Mouse (Mus musculus) heart, postnatal 0 days (tissue): Measurements from ENCODE around the gene Trpm1. TPM values are rescaled to one million over a fixed set of nuclear protein-coding genes. Genes with fewer than 3 reads are reported as not detected.

ENCODE experiments used
- ATAC-seq: fragments of 200-750 bp; cut with Nextera tagmentation; 2 replicates; pipeline ENCODE4 v1.8.0; 2017; ENCODE audit warnings: low read depth, moderate number of reproducible peaks, moderate library complexity; ENCODE audit not compliant: insufficient read depth
- DNase-seq: peaks from one replicate; pipeline ENCODE4 v3.0.0-alpha.2; 2016; ENCODE audit warnings: low spot score
- H3K27ac ChIP-seq: fragments of 300-500 bp; sonication (generic); 2 replicates; pipeline ENCODE4 v1.5.1; 2014; ENCODE audit warnings: low read depth, mild to moderate bottlenecking
- H3K27me3 ChIP-seq: fragments of 300-500 bp; sonication (generic); 2 replicates; pipeline ENCODE4 v1.6.1; 2014; ENCODE audit warnings: low read length, mixed read lengths; ENCODE audit not compliant: control insufficient read depth, insufficient read depth
- H3K36me3 ChIP-seq: fragments of 300-500 bp; sonication (generic); replicated peaks from 2 replicates; pipeline ENCODE4 v1.6.1; 2014; ENCODE audit warnings: low read length, mixed read lengths; ENCODE audit not compliant: control insufficient read depth, insufficient read depth
- H3K4me1 ChIP-seq: fragments of 300-500 bp; sonication (generic); 2 replicates; pipeline ENCODE4 v1.6.1; 2014; ENCODE audit warnings: antibody characterized with exemption; ENCODE audit not compliant: control insufficient read depth, insufficient read depth
- H3K4me2 ChIP-seq: fragments of 300-500 bp; sonication (generic); 2 replicates; pipeline ENCODE4 v1.6.1; 2014; ENCODE audit warnings: low read depth, mild to moderate bottlenecking, low read length, moderate library complexity
- H3K4me3 ChIP-seq: fragments of 300-500 bp; sonication (generic); 2 replicates; pipeline ENCODE4 v1.5.1; 2014; ENCODE audit warnings: low read depth, low read length
- H3K9ac ChIP-seq: fragments of 300-500 bp; sonication (generic); replicated peaks from 2 replicates; pipeline ENCODE4 v1.6.1; 2014; ENCODE audit warnings: low read depth, low read length, mixed read lengths
- H3K9me3 ChIP-seq: fragments of 300-500 bp; sonication (generic); replicated peaks from 2 replicates; pipeline ENCODE4 v1.6.1; 2016; ENCODE audit warnings: low read length; ENCODE audit not compliant: control insufficient read depth
- CTCF ChIP-seq: IDR thresholded peaks from 2 replicates; pipeline ENCODE4 v1.5.1; 2016; ENCODE audit warnings: antibody characterized with exemption, control low read depth, low read depth
- EP300 ChIP-seq: IDR thresholded peaks from 2 replicates; pipeline ENCODE4 v1.6.1; 2016; ENCODE audit warnings: antibody characterized with exemption, low read depth
- WGBS: fragments of 180-500 bp; shearing (Covaris S2); extraction: QIAGEN DNeasy Blood & Tissue Kit; methylation state at CpG from one replicate; pipeline ENCODE4 v1.1.7; 2014; 5-methylcytosine and 5-hydroxymethylcytosine counted together
- polyA plus RNA-seq: library from polyadenylated mRNA; unstranded; fragments of >200 nt; fragmentation: Nextera tagmentation; extraction: Ambion mirVana; gene quantifications from 2 replicates; pipeline ENCODE4 v1.2.1, GENCODE M21; 2015
- total RNA-seq: library from RNA; depleted of rRNA; stranded (reverse); fragments of >200 nt; gene quantifications from 2 replicates; pipeline ENCODE4 v1.2.3, GENCODE M21; 2014; ENCODE audit warnings: low replicate concordance

The Trpm1 gene
- total and polyA plus RNA-seq, 2 experiments from 2014 or later: 0.14 TPM; not detected in 1

DNA sequence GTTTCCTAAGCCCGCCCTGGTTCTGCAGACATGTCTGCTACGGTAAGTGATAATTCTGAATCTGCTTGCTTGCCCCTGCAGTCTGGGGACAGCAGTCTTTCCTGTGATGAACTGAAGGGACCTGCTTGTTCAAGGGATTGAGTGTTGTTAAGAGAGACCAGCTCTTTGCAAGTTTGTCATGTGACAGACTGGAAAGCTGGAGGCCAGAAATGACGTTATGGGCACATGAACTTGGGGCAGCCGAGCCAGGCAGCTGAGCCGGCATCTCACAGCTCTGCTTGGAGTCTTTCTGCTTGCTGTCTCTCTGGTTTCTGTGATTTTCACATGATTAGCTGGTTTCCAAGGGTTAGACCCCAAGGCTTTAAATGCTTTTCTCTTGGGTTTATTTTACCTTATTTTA, 74.0 kb downstream of the Trpm1 start:
- Histone ChIP-seq H3K4me1 (no peaks in the 10 kb centered on the region), H3K27me3 (no peaks in the 10 kb centered on the region), H3K9me3 (no peaks in the 10 kb centered on the region), H3K4me3 (no peak overlapping the region), H3K9ac (no peak overlapping the region), H3K27ac (no peak overlapping the region), H3K36me3 (no peaks in the 10 kb centered on the region), H3K4me2 (no peak overlapping the region)
- DNase-seq (no peak), ATAC-seq (no peak)
- WGBS: 70% methylated on average over 5 of the region's 5 CpGs
- TF ChIP-seq CTCF (no peak), EP300 (no peak)

DNA sequence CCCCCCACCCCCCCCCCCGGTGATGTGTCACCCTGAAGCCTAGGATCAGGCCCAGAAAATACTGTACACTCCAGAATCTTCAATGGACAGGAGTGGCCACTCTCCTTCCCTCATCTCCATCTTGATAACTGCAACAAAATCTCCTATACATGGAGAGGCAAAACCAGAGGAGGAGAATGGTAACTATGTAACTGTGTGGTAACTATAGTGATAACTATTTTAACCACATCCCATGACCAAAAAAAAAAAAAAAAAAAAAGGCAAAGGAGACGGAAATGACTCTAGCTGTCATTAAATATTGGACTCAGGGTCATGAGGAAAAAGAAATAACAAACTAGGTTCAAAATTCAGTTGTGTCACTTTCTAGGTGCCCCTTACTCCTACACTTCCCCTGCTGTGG, 74.7 kb downstream of the Trpm1 start:
- Histone ChIP-seq H3K9ac (no peak overlapping the region), H3K36me3 (no peaks in the 10 kb centered on the region), H3K27me3 (no peaks in the 10 kb centered on the region), H3K4me2 (no peak overlapping the region), H3K4me3 (no peak overlapping the region), H3K4me1 (no peaks in the 10 kb centered on the region), H3K9me3 (no peaks in the 10 kb centered on the region), H3K27ac (no peak overlapping the region)
- no peak for TF ChIP-seq EP300
- TF ChIP-seq CTCF: no peak
- ATAC-seq: no peak
- WGBS: 57% methylated on average over 1 of the region's 2 CpGs
- DNase-seq: no peak

DNA sequence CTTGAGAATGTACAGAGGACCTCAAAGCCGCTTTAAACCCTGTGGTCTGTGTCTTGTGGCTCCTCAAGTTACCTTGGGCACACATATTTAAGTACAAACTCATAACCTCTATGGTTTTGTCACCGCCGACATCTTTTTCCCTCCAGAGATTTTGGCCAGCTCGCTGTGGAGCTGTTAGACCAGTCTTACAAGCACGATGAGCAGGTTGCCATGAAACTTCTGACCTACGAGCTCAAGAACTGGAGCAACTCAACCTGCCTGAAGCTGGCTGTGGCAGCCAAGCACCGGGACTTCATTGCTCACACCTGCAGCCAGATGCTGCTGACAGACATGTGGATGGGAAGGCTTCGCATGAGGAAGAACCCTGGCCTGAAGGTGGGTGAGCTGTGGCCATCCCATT, 76.3 kb downstream of the Trpm1 start:
- ATAC-seq (no peak), DNase-seq (no peak)
- H3K27me3 ChIP-seq: no peaks in the 10 kb centered on the region
- H3K4me1 ChIP-seq: no peaks in the 10 kb centered on the region
- H3K27ac ChIP-seq: no peak overlapping the region
- no peak overlapping the region for H3K4me3 ChIP-seq
- WGBS: 78% methylated on average over 8 of the region's 8 CpGs
- TF ChIP-seq EP300: no peak
- TF ChIP-seq CTCF: no peak
- H3K36me3 ChIP-seq: no peaks in the 10 kb centered on the region
- no peaks in the 10 kb centered on the region for H3K9me3 ChIP-seq
- no peak overlapping the region for H3K4me2 ChIP-seq
- H3K9ac ChIP-seq: no peak overlapping the region

DNA sequence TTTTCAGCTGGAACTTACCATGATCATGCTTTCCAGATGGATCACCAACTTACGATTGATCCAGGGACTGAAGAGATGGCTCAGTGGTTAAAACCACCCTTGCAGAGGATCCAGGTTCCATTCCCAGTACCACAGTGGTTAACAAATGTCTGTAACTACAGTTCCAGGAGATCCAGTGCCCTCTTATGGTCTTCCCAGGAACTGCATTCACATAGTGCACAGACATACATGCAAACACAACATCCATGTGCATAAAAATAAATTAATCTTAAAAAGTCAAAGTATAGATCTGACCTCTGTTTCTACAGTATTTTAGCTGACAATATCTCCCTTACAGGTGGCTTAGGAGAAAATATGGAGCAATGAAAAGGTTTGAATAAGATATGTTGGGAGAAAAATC, 77.4 kb downstream of the Trpm1 start:
- H3K9me3 ChIP-seq: no peaks in the 10 kb centered on the region
- no peak overlapping the region for H3K9ac ChIP-seq
- H3K27ac ChIP-seq: no peak overlapping the region
- TF ChIP-seq CTCF (no peak), EP300 (no peak)
- no peak for DNase-seq
- WGBS: 93% methylated on average over 1 of the region's 1 CpGs
- no peaks in the 10 kb centered on the region for H3K4me1 ChIP-seq
- ATAC-seq: no peak
- no peak overlapping the region for H3K4me2 ChIP-seq
- no peaks in the 10 kb centered on the region for H3K27me3 ChIP-seq
- H3K4me3 ChIP-seq: no peak overlapping the region
- H3K36me3 ChIP-seq: no peaks in the 10 kb centered on the region

DNA sequence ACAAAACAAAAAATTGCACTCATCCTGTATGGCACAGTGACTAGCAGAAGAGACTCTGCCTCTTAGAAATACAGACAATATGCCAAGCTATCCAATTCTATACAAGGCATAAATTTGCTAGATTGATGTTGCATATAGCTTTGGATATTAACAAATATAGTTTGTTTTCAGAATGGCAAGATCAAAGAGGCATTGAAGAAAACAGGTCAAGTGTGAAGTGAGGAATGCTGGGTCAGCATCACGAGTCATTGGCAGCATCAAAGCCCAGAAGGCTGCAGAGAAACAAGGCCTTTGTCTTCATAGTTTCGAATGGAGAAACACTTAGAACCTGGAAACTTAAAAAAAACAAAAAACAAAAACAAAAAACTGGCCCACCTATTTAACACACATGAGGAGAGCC, 78.4 kb downstream of the Trpm1 start:
- Histone ChIP-seq H3K4me3 (no peak overlapping the region), H3K27me3 (no peaks in the 10 kb centered on the region), H3K9me3 (no peaks in the 10 kb centered on the region), H3K4me2 (no peak overlapping the region), H3K4me1 (no peaks in the 10 kb centered on the region), H3K36me3 (no peaks in the 10 kb centered on the region), H3K27ac (no peak overlapping the region), H3K9ac (no peak overlapping the region)
- DNase-seq (no peak), ATAC-seq (no peak)
- 49% methylated on average over 2 of the region's 2 CpGs for WGBS
- TF ChIP-seq EP300 (no peak), CTCF (no peak)

DNA sequence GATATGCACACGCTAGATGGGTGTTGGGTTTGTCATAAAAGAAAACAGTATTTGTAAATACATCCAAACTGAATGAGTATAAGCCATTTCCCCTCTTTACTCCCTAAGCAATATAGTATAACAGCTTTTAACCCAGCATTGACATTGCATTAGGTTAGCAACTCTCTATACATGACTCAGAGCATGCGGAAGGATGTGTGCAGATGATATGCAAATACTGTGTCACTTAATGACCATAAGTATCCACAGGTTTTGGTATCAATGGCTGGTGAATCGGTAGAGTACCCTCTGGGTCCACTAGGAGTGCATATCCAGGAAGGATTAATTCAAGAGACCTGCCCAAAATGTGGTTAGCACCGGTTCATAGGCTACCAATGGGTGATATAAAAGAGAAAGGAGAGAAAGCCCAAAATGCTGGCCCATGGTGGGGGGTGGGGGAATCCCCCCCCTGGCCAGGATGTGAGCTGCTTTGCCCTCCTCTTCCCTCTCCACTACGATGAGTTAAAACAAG, 80.7 kb downstream of the Trpm1 start:
- no peak overlapping the region for H3K9ac ChIP-seq
- H3K27me3 ChIP-seq: no peaks in the 10 kb centered on the region
- ATAC-seq: no peak
- no peak overlapping the region for H3K27ac ChIP-seq
- no peak overlapping the region for H3K4me3 ChIP-seq
- H3K4me1 ChIP-seq: no peaks in the 10 kb centered on the region
- TF ChIP-seq CTCF (no peak), EP300 (no peak)
- DNase-seq: no peak
- no peak overlapping the region for H3K4me2 ChIP-seq
- 79% methylated on average over 5 of the region's 5 CpGs for WGBS
- H3K9me3 ChIP-seq: no peaks in the 10 kb centered on the region
- H3K36me3 ChIP-seq: no peaks in the 10 kb centered on the region
